Mouse (Mus musculus) brain, embryonic 14.5 days (tissue): ENCODE measurements around the gene Cers6.

Experiments
- CTCF ChIP-seq: fragments of 200-500 bp; IDR thresholded peaks from 2 replicates; pipeline ENCODE4 v1.5.1; 2012; ENCODE audit warnings: inconsistent platforms, mild to moderate bottlenecking, moderate library complexity, borderline replicate concordance; ENCODE audit not compliant: insufficient read depth, insufficient read length; ENCODE audit errors: extremely low read depth
- POLR2A ChIP-seq: fragments of 200-500 bp; IDR thresholded peaks from 2 replicates; pipeline ENCODE4 v1.6.1; 2012; ENCODE audit warnings: mild to moderate bottlenecking, inconsistent platforms, borderline replicate concordance; ENCODE audit not compliant: poor library complexity, insufficient read depth, insufficient read length, severe bottlenecking; ENCODE audit errors: extremely low read depth

DNA sequence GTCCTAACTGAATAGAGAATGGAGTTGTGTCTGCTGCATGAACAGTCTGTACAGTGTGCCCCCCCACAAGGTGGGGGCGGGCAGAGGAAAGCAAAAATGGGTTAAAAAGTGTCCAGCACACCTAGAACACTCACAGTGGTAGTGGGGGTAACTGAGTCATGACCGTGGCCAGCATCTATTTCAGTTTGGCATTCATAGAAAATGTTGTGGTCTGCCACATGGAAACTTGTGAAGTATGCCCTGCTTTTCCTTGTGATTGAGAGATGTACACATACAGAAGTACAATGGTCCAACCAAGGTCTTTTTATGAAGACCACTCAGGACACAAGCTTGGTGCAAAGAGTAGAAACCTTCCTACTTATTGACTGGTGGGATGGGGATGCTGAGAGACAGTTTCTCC, 24.0 kb downstream of the Cers6 start:
- TF ChIP-seq CTCF (no peak), POLR2A (no peak)
